Mouse (Mus musculus): ENCODE measurements around the gene Ctdspl. TPM values are rescaled to one million over a fixed set of nuclear protein-coding genes. Genes with fewer than 3 reads are reported as not detected.

Ctdspl gene
- total RNA-seq, 2 experiments from 2014 or later, result 4.9 to 5.1 TPM

DNA sequence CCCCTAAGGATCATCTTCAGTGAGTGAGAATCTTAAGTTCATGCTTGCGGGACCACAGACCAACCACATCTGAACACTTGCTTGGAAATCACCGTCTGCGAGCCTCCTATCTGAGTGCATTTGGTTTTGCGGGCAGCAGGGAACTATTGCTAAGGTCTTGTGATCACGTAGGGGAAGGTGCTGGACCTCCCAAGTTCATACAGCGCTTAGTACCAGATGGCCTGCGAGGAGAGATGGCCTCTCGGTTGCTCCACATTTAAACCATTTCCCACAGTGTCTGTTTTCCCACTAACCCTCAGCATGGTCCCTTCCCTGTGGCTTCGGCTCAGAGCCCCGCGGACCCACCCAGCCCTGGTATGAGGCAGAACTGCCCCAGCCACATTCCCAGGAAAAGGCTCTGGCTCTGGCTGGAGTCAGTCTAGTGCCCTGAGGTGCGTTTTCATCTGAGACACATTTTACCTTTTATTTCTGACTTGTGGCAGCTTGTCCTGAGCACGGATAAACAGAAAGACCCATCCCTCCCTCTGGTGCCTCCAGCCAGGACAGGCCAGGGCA is 84.0 kb downstream of the Ctdspl start:
- intact Hi-C loops (cut with DNase I), result no loop called here

DNA sequence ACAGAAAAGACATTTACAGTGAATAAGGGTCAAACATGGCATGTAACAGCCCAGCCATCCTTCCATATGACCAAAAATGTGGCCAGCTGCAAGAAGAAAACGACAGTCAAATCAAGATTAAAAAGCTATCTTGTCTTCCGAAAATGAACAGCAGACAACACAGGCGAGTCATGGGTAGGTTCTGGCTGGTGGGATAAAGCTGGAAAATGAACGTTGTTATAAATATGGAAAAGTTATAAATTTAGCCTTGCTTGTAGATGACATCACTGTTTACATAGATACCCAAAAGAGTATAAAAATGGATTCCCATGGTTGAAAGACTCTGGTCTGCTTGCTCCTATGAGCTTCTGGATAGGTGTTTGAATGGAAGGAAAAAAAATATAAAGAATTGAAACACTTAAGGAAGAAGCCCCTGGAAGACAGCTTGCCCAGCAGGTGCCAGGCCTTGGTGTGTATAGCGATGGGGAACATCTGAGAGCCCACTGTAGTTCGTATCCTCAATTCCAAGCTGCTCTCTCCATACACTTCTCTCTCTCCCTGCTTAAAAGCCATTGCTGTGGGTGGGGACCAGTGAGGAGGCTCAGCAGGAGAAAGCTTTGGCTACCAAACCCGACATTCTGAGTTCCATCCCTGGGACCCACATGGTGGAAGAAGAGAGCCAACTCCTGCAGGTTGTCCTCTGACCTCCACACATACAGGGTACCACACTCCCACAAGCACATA is 90.7 kb downstream of the Ctdspl start:
- no peak for DNase-seq
- intact Hi-C loops (cut with DNase I), result no loop called here

More for the DNA sequence above, 84.0 kb downstream of the Ctdspl start:
- no peak for DNase-seq

DNA sequence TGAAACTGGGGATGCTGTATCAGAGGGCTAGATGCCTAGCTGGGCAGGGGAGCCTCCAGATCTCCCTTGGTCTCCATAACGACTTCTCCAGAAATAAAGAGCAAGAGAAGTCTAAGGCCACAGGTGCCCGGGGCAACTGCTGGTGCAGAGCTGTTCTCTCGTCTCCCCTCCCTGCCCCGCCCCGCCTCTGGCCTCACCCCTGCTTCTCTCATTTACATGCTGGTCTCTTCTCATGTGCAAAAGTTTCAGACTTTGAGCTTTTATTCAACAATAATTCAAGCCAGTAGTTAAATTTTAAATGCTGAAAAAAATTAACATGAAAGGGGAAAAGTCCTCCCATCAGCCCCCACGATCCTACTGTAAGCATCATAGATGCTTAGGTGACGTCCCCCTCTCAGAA is 95.5 kb downstream of the Ctdspl start:
- DNase-seq, result no peak
- intact Hi-C loops (cut with DNase I), result no loop called here

DNA sequence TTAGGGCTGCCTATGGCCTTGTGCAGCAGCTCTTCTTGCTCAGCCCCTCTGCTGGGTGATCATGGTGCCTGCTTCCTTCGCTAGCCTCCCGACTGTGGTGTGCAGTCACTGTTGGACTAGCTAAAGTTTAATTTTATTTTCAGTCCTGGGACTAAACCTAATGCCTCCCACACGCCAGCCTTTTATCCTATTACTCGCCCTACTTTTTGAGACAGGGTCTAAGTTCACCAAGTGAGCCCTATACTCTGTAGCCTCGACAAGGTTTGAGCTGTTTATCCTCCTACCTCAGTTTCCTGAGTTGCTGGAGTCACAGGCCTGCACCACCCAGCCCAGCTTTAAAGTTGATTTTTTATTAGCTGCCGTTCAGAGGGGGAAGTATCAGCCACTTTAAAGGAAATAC is 99.0 kb downstream of the Ctdspl start:
- intact Hi-C loops (cut with DNase I), result loop anchor here (5.0 kb wide), 1 partner anchor 42 kb away; no protein-coding TSS in a partner anchor
- no peak for DNase-seq

DNA sequence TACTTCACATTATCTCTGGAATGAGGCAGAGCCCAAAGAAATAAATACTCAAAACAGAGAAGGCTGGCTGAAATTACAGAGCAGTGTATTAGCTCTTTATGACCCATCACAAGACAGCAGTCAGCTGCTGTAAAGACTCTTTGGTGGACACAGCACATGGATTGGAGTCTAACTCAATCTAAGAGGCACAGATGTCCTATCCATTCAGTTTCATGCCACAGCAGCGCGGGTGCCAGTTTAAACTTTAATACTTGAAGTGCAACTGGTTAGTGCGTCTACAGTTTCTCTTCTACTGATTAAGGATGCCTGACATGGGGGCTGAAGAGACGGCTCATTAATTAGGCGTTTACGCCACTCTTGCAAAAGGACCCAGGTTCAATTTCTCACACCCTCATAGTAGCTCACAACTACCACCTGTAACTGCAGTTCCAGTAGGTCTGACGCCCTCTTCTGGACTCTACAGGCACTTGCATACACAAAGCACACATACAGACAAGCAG is 99.6 kb downstream of the Ctdspl start:
- DNase-seq, result no peak
- intact Hi-C loops (cut with DNase I), result loop anchor here (5.0 kb wide), 1 partner anchor 41 kb away; no protein-coding TSS in a partner anchor

DNA sequence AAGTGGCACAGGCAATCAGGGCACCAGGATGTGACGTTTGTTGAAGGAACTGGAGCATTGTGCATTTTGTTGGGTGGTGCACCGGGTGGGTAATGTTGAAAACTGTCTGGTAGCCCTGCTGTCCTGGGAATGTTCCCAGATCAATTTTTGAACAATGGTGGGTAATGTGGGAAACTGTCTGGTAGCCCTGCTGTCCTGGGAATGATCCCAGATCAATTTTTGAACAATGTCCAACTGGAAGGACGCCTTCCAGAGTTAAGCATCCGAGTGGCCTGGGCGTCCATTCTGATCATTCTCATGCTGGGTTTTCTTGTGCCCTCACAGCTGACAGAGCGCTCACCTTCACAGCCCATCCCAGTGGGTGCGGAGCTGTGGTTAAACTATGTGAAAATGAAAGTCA is 101.1 kb downstream of the Ctdspl start:
- intact Hi-C loops (cut with DNase I), result loop anchor here (5.0 kb wide), 1 partner anchor 40 kb away; no protein-coding TSS in a partner anchor
- no peak for DNase-seq

DNA sequence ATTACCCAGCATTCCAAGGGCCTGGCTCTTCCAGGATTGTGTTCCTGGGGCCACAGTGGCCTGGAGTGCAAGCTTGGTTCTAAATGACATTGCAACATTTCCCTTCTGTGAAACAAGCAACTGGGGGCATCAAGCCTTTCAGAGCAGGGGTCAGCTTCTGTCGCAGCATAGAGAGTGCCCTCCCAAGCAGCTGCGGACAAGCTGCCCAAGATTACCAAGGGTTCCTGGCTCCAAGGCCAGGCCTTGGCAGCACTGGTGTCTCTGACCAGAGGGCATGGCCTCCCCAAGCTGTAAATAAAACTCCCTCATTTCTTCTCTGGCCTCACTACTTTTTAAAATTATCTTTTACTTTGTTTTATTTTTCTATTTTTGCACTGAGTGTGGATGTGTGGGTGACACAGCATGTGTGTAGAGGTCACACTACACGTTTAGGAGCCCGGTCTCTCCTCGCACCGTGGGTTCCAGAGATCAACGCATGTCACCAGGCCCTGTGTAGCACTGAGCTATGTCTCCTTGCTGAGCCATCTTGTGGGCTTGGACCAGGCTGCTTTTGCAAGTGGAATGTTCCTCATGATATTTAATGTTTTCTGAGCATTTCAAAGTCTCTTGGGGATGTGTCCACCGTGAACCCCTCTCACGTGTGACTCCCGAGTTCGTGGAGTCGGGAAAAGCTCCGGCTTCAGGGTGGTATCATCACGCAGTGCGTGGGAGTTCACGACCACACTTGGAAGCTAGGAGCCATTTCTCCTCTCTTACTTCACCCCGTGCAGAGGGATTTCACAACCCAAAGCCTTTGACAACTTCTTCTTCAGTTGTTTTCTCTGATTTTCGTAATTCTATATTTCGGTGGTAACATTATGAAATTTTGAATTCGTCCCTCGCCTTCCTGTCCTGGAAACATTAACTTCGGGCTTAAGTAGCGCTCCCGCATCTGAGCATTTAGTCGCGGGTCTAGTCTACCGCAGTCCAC is 102.3 kb downstream of the Ctdspl start:
- intact Hi-C loops (cut with DNase I), result loop anchor here (1.0 to 5.0 kb wide), 2 partner anchors 39 to 107 kb away; no protein-coding TSS in a partner anchor
- DNase-seq, result no peak

DNA sequence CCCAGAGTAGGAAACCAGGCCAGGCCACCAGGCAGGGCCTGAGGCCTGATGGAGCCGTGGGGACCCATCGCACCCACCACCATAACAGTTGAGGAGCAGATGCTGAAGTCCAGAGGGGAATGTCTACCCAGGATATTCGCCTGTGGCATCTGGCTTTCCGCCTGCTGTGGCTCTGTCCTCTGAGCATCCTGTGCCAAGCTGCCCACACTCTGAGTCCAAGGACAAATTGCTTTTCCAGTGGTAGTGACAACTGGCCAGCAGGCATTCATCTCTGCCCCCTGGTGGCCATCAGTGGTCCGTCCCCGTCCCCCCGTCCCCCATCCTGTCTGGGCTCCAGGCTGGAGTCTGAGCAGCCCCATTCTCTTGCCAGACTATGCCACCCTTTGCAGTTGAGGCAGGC is 103.3 kb downstream of the Ctdspl start:
- peak; percentile 61 to 74 for DNase-seq
- intact Hi-C loops (cut with DNase I), result loop anchor here (1.0 to 5.0 kb wide), 2 partner anchors 38 to 108 kb away; no protein-coding TSS in a partner anchor

DNA sequence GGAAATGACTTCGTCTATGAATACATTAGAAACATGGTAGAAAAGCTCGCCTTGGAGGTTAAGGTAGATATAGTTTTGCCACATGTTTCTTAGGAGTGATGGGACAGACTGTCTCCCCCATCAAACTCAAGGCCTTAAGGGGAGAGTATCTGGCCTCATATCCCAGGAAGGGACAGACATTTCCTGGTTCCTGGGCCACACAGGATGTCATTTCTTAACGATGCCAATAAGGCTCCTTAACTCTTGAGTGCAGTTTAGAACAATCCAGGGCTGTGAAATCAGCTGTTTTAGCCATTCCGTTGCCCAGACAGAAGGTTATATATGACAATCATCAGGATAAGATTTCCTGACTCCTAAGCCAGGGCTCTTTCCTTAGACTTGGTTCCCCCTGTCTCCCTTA is 104.8 kb downstream of the Ctdspl start:
- DNase-seq, result no peak
- intact Hi-C loops (cut with DNase I), result no loop called here

DNA sequence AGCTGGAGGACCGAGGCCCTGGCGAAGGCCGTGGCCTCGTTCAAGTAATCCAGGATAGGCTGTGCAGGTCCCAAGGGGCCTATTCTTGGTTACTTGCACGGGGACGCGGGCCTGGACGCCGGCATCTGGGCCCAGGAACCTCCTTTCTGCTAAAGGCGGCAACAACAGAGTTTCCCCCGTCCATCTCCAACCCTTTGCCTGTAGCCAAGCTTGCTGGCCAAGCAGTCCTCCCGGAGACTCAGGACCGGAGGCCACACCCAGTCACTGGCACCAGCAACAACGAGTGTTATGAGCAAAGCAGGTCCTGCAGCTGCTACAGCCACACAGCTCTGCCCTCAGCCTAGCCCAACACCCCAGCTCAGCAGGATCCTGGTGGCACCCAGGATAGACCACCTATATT is 105.5 kb downstream of the Ctdspl start:
- DNase-seq, result peak; percentile 72 to 78

DNA sequence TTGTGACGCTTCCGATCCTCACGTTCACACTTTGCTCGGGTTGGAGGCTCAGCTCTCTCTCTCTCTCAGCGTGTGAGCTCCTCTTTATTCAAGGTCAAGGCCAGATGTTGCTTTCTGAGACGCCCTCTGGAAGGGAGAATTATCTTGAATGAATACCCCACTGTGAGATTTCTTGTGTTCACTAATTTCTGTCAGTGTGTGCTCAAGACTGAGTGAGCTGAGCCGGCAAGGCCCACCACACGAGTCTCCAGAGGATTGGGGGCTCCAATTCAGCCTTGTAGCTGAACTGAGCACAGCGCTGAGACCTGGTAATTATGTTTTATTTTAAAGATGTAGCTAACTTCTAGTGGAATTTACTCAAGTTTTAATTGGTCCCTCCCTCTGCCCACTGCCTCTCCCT is 106.3 kb downstream of the Ctdspl start:
- intact Hi-C loops (cut with DNase I), result no loop called here
- no peak for DNase-seq

More for the DNA sequence above, 105.5 kb downstream of the Ctdspl start:
- intact Hi-C loops (cut with DNase I), result no loop called here

DNA sequence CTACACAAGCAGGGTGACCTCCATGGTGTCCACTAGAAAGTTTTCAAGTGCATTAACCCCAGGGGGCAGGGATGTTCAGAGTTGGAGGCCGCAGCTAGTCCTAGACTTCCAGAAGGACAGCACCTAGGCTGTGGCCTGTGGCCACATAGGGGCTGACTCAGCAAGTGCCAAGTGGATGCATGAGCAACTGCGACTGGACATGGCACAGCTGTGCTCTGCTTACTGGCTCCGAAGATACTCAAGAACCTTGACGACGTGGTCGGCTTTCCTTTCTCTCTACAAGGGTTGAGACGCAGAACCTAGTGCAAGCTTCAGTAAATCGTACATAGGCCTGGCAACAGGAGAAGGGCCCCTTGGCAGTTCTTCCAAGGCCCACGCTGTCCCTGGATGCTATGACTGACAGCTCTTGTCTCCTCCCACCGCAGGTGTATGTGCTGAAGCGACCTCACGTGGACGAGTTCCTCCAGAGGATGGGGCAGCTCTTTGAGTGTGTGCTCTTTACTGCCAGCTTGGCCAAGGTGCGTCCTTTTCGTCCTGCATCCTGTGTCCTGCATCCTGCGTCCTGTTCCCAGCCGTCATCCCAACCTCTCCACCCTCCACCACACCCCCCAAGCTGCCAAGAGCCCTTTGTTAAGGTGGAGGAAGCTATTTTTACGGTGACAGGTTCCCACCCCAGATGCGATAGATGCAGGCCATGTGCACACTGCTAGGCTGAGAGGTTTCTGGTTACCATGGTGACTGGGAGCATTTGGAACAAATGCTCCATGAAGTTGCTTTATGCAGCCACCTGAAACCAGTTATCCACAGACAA is 107.1 kb downstream of the Ctdspl start:
- intact Hi-C loops (cut with DNase I), result no loop called here
- DNase-seq, result no peak

DNA sequence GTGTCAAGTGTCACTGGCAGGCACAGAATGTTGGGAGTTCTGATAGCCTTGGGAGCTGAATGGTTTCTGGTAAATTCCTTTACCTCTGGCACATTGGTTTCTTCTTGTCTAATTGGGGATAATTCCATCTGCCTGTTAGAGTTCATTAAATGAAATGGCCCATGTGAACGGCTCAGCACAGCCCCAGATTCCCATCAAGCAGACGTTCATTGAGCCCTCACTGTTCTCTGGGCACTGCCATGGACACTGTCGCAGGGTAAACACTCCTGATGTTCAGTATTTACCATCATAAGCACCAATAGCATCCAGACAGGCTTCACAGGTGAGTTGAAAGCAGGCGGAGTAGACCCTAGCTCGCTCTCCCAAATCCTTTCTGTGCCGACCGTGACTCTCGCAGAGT is 107.8 kb downstream of the Ctdspl start:
- DNase-seq, result no peak
- intact Hi-C loops (cut with DNase I), result no loop called here

DNA sequence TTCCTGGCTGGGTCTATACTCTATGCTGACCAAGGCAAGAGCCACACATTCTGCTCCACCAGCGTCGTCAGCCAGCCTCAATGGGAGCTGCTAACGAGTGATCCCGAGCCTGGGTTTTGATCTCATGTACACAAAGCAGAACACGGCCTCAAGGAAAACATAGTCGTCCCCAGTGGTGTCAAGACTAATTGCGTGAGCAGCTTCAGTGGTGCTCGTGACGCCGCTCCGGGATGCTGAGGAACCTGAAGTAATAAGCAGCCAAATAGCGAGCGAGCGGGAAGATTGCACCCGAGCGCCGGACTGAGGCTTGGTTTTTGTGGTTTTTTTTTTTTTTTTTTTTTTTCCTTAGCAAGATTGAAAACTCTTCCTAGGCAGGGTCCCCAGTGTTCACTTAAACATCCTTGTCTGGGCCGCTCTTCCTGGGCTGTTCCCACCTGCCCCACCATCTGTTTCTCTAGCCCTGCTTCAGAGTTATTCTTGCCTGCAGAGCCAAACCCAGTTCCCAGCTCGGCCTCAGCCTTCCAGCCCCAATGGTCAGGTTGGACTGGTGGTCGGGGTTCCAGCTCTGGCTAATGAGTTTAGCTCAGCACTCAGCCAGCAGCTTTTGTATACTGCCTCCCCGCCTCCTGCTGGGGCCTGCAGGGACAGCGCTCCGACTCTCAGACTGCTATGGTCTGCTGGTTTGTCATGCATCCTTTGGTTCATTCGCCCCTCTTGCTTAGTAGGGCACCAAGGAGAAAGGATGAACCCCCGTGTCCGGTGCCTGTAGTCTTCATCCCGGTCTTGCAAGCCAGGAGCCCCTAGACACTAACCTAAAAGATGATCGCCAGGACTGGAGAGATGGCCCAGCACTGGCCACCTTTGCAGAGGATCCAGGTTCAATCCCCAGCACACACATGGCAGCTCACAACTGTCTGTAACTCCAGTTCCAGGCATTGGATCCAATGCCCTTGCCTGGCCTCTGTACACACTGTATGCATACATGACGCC is 108.7 kb downstream of the Ctdspl start:
- intact Hi-C loops (cut with DNase I), result no loop called here
- DNase-seq, result no peak

DNA sequence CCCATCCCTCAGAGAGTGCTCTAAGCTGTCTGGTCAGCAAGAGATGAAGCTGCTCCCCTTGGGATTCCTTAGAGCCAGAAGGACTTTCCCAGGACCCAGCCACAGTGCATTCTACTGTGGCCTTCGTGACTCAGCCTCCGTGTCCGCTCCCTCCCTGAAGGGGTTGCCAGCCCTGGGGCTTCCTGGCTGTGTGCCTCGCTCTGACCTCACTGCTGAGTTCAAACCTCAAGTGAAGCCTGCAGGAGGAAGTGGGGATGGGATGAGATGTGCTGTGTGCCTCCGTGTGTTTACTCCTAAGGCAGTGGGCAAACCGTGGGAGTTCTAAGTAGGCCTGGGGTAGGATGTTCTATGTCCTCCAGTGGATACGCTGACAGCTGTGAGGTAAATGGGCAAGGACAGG is 109.6 kb downstream of the Ctdspl start:
- intact Hi-C loops (cut with DNase I), result no loop called here
- DNase-seq, result peak; percentile 81 to 82

DNA sequence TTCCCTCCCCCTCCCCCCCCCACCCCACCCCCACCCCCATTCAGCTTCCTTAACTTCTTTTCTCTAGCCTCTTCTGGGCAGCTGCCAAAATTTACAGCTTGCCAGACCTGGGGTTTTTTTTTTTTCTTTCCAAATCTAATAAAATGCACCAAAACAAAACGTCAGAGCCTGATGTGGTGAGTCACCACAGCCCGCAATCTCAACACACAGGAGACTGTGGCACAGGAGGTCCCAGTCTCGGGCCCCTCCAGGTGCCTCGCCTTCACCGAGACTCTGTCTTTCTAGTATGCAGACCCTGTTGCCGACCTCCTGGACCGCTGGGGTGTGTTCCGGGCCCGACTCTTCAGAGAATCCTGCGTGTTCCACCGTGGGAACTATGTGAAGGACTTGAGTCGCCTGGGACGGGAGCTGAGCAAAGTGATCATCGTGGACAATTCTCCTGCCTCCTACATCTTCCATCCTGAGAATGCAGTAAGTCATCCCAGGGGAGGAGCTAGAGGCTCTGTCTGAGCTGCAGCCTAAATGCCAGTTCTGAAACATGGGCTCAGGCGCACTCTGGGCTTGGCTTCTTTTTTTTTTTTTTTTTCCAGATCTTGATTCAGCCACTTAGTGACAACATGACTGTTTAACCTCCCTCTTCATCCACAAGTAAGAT is 111.0 kb downstream of the Ctdspl start:
- intact Hi-C loops (cut with DNase I), result no loop called here
- DNase-seq, result no peak

DNA sequence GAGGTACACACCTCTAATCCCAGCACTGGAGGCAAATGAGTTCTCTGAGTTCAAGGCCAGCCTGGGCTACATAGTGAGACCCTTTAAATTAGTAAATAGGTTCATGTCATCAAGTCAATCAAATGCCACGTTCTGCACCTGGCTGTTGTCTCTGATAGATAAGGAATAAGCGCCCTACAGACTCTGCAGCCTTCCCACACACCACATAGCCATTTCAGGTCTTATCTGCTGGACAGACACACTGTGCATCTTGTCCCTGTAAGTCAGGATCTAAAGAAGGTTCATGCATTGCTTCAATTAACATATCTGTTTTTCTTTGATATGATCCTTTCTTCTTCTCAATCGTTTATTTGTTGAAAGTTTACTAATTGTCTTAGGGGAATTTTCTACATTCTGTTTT is 112.3 kb downstream of the Ctdspl start:
- no peak for DNase-seq
- intact Hi-C loops (cut with DNase I), result no loop called here

DNA sequence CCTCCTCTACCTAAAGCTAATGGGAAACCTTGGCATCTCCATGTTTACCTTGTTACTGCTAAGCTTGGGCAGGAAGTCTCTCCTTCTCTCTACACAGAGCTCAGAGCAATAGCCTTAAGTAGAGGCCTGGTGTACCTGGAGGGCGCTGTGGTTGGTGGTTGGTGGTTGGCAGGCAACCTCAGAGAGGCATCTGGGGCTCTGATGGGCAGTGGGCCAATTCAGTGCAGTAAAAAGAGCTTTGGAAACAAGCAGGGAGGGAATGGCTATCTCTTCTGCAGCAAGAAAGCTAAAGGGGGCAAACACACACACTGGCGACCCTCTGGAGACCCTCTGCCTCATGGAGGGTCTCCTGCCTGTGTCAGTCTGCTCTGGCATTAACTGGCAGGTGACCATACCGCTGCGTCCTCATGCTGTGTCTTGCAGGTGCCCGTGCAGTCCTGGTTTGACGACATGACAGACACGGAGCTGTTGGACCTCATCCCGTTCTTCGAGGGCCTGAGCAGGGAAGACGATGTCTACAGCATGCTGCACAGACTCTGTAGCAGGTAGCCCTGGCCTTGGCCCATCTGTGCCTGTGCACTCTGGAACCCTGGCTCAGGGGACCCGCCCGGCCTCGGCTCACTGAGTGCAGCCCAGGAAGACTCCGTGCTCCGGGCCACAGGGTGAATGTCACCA is 114.0 kb downstream of the Ctdspl start:
- intact Hi-C loops (cut with DNase I), result no loop called here
- DNase-seq, result no peak

Measured in gastrocnemius, postnatal 36 days (tissue).